Mouse (Mus musculus): ENCODE results near the gene Cracr2b.
"Not testable (repeated sequence)": the region's sequence is repeated elsewhere in the genome, so short reads cannot be mapped to it uniquely, and the experiment has no call there.

Cracr2b gene

DNA sequence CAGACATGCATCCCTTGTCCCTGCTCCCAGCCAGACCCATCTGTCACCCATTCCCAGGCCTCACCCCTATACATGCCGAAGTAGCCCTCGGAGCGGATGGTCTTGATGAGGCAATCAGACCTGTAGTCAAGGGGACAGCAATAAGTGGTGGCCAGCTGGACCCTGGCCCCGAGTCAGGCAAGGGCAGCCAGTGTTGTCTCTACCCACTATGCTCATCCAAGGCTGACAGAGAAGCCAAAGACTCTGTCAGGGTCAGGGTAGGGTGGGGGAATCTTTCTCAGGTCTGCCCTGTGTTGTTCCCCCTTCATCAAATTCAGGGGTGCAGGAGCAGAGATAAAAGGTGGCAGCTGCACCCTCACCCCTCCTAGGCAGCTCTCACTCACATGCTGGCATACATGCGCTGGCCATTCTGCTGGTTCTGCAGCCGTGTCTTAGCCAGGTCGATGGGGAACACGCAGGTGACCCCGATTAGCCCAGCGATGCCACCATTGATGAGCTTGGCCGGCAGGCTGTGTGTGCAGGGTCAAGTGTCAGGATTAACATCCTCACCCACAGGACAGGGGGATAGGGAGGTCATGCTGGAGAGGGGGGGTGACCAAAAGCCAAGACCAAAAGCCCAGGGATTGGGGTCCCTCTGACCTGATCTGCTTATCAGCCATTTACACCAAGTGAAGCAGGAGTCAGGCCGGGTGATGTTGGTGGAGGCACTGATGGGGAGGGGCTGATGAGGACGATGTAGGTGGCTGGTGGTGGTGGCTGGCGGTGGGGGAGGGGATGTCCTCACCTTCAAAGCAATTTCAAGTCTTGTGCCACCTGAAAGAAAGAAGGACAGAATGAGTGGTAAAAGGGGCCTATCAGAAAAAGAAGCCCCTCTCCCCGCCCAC, 27.1 kb upstream of the Cracr2b start:
- DNase-seq (ENCODE audit: low spot score in 2 of 2) = peak in 1 of 2 experiments; percentile 31

DNA sequence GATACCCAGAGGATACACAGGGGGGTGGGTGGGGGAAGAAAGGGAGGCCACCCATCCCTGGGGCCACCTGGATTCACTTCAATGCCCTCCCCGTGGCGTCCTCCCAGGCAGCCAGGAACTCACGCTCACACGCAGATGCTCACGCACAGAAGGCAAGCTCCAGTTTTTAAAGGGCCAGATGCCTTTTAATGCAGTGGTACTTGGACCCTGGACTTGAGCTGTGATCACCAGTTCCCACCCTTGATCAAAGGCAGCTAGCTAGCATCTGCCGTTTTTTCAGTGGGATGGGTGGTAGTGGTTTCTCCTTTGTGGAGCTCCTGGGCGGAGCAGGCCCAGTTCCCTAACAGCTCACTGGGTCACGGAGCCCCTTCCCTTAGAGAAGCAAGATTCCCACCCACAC, 26.4 kb upstream of the Cracr2b start:
- DNase-seq (ENCODE audit: low spot score in 2 of 2) = peak; percentile 46 to 58

GRCm38 (mm10) chr7:141435129-141435855, 25.6 kb upstream of the Cracr2b start:
- DNase-seq (ENCODE audit: low spot score in 2 of 2) = peak in 1 of 2 experiments; percentile 40

DNA sequence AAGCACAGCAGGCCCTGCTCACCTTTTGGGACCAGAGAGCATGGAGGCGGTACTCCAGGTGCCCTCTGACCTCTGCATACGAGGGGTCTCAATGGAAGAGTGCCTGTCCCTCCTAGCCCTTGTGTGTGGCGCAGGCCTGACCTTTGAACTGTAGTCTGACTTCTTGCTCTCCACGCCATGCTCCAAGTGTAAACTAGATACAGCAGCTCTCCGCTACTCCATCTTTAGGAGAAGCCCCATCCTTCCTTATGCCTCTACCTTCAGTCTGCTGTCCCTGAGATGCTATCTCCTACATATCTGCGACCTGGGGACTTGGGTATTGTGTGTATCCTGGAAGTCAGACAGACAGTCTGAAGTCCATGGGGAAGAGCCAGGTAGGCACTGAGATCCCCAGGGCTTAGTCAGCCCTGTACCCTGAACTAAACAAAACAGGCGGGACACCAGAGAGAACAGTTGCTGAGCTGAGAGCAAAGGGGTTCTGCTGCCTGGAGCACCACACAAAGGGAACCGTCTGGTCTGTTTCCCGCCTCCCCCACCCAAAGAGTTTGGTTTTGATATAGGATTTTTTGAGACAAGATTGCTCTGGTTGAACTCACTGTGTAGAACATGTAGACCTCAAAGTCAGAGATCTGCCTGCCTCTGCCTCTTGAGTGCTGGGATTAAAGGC, 24.9 kb upstream of the Cracr2b start:
- no peak for DNase-seq (ENCODE audit: low spot score in 2 of 2)

- no peak for DNase-seq (ENCODE audit: low spot score in 2 of 2)
Measured at GRCm38 (mm10) chr7:141436523-141436892, 24.4 kb upstream of the Cracr2b start.

DNA sequence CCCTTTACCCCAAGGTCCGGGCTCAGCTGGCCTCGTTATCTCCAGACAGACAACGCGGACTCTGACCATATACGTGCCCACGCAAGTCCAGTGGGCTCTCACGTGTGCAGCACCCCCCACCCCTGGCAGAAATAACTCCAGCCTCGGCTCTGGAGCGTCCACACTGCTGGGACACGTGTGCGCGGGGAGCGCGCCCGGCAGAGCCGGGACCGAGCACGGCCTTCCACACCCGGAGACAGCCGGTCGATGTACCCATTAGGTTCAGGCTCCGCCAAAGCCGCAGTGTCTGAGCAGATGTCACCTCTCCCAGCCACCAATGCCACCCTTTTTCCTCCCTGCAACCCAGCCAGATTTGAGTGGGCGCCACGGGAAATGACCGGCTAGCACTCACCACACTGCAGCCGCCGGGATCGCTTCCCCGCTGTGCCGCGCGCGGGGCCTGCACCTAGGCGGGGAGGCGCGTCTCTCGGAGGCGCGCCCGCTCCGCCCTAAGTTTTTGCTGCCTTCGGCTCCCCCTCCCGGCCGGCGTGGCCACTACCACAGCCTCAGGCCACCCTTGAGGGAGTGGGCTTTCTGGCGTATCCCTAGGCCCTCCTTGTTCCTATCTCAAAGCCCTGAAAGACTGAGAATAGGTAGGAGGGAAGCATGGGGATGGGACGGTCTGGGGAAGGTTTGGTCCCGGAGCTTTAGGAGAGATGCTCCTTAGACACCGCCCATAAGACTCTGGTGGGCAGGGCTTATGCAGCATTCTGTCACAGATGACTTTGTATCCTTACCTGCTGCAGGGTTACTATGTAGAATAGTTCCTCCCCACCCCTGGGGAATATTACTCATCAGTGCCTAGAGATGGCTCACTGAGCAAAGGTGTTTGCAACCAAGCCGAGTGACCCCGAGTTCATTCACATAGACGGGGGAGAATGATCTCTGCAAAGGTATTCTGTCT, 23.4 kb upstream of the Cracr2b start, which contains the start of gene Slc25a22:
Slc25a22 (minus strand) TSS at position 715 of the 943 bp plus-strand sequence.
- DNase-seq (ENCODE audit: low spot score in 2 of 2) = peak; percentile 65 to 77

DNA sequence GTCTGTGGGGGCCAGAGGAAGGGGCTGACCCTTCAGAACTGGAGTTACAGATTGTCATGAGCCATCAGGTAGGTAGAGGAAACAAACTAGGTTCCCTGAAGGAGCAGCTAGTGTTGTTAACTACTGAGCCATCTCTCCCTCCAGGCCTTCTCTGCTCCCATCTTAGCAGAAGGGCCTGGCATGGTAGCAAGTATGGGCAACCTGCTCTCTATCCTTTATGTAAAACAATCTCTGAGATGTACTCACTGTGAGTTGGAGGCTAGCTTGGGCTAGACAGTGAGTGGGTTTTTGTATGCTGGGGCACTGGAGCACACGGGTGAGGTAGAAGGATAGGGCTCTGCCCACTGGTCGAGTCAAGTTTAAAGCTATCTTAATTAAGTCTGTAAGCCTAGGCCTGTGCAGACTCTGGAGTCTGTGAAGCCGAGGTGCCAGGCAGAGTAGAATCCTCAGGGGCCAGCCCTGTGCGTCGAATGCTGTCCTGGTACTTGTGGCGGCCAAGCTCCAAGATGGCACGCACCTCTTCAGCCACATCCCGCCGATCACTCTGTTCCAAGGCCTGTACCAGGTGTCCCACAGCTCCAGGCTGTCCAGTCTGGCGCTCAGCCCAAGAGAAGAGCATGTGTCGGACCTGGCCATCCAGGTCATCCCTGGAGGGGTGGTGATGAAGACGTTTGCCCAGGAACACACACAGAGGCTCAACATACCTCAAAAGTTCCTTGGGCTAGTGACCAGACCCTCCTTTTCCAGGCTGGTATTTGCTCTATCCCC, 22.5 kb upstream of the Cracr2b start:
- DNase-seq (ENCODE audit: low spot score in 2 of 2) = peak in 1 of 2 experiments; percentile 22

GRCm38 (mm10) chr7:141439140-141439679, 21.7 kb upstream of the Cracr2b start:
- DNase-seq (ENCODE audit: low spot score in 2 of 2) = no peak

- DNase-seq (ENCODE audit: low spot score in 2 of 2) = peak in 1 of 2 experiments; percentile 10
Measured at GRCm38 (mm10) chr7:141439811-141440210, 21.1 kb upstream of the Cracr2b start.

DNA sequence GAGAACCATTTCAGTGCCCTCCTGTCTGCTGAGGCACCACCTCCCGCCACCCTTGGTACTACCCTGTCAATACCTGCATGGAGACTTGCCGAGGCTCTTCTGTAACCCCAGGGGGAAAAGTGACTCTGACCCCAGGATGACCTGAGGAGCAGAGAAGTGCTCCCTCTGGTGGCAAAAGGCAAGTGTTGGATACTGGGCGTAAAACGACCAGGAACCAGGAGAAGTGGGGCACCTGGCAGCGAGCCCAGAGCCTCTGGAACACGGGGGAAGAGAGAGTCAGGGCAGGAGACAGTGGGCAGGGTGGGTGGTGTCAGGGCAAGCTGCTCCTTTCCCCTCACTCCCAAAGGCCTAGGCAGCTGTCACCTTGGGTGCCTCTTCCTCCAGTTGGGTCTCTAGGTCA, 20.3 kb upstream of the Cracr2b start:
- DNase-seq (ENCODE audit: low spot score in 2 of 2) = peak in 1 of 2 experiments; percentile 31

- DNase-seq (ENCODE audit: low spot score in 2 of 2) = peak in 1 of 2 experiments; percentile 6
Measured at GRCm38 (mm10) chr7:141441460-141441859, 19.4 kb upstream of the Cracr2b start.

- peak in 1 of 2 experiments; percentile 7 for DNase-seq (ENCODE audit: low spot score in 2 of 2)
Measured at GRCm38 (mm10) chr7:141442199-141442598, 18.7 kb upstream of the Cracr2b start.

- DNase-seq (ENCODE audit: low spot score in 2 of 2) = no peak
Measured at GRCm38 (mm10) chr7:141443081-141443821, 17.6 kb upstream of the Cracr2b start.

DNA sequence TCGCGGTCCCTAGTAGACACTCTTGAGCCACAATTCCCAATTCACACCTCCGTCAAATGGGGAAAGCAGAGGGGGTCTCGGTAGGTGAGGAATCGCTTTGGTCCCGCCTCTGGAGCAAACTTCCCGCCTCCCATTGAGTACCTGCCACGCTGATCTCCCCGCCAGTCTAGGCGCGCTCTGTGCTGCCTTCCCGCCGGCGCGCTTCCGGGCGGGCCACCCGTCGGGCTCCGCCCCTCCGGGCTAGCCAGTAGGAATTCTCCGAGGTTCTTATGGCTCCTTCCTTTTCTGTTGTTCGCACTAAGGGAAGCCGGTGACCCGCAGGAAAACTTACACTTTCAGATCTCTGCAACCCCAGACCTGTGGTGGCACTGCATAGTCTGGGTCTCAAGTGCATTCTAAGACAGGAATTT, 17.1 kb upstream of the Cracr2b start, which contains the start of gene Pidd1:
Pidd1 (minus strand) TSS at position 198 of the 410 bp plus-strand sequence.
- no peak for DNase-seq (ENCODE audit: low spot score in 2 of 2)

GRCm38 (mm10) chr7:141446374-141446773, 14.5 kb upstream of the Cracr2b start:
- not testable (repeated sequence) for DNase-seq (ENCODE audit: low spot score in 2 of 2)

DNA sequence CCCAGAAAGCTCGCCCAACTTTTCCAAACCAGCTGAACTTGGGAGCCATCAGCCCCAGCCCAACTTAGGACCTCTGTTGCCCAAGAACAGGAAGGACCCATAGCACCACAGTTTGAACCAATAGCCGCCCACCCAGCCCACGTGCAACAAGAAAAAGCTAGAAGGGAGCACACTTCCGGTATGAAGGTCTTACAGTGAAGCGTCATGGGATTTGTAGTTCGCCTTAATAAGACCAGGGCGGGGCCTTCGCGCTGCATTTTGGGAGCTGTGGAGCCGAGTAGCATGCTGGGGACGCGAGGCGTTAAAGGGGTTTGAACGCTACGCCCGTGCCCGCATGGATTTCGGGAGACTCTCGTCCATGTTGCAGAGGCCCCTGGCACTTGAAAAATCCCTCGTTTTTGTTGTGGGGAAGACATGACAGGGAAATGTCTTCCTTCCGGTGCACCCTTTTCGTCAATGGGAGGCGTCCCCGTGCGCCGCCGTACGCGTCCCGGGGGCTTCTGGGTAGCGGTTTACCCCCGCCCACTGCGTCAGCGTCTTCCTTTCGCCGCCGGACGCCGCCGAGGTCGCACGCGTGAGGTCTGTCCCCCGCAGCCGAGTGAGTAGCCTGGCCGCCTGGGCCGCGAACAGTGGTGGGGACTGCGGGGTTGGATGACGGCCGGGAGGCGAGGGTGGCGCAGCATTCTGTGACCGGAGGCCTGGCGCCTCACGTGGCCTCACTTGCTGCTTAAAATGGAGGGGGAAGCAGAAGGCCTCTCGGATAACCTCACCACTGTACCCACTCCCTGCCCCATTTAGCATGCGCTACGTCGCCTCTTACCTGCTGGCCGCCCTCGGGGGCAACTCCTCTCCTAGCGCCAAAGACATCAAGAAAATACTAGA, 13.5 kb upstream of the Cracr2b start, which contains the start of gene Rplp2:
Rplp2 (plus strand) TSS at position 261 of the 882 bp plus-strand sequence.
- DNase-seq (ENCODE audit: low spot score in 2 of 2) = peak; percentile 92 to 95

GRCm38 (mm10) chr7:141451928-141452327, 9.0 kb upstream of the Cracr2b start:
- DNase-seq (ENCODE audit: low spot score in 2 of 2) = no peak

DNA sequence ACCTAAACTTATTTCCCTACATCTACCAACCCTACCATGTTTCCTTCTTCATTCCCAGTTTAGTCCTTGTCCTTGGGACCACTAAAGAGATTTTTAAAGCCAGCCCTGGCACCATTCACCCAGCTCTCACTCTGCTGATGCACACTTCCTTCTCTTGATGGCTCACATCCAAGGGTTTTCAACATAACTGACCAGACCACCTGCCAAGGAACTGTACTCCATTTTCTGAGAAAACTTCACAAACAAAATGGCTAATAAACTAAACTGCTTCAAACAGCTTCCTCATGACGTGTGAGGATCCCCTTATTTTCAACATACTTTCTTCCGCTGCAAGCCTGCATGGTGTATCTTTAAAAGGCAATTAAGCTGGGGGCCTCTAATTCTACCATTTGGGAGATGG, 7.3 kb upstream of the Cracr2b start:
- DNase-seq (ENCODE audit: low spot score in 2 of 2) = no peak

Data from frontal cortex, postnatal 14 days (tissue).